Mouse (Mus musculus) layer of hippocampus, postnatal 25 days (tissue): ENCODE results near the gene Frmd8. TPM values are rescaled to one million over a fixed set of nuclear protein-coding genes. Genes with fewer than 3 reads are reported as not detected.

Source experiments
- total RNA-seq, 2 experiments: library from RNA; stranded (reverse); gene quantifications; 2 replicates each; pipeline ENCODE4 v1.2.3; 2021

Frmd8 gene
- total RNA-seq, 2 experiments from 2014 or later = 15.6 to 15.8 TPM

Other genes with a start within 250 kb of the Frmd8 start
- gene Rela, start 237.8 kb downstream of the Frmd8 start, total RNA-seq = 10 to 100 TPM; 20.6 to 22.0 TPM
- gene Sipa1, start 211.6 kb downstream of the Frmd8 start, total RNA-seq = 10 to 100 TPM; 15.3 to 16.1 TPM
- 10 to 100 TPM; 17.4 to 21.1 TPM for gene Map3k11, start 186.5 kb downstream of the Frmd8 start, total RNA-seq
- gene Pcnx3, start 186.4 kb downstream of the Frmd8 start, total RNA-seq = 10 to 100 TPM; 59.8 to 73.9 TPM
- gene Kcnk7, start 170.9 kb downstream of the Frmd8 start, total RNA-seq = not detected
- gene Ehbp1l1, start 149.0 kb downstream of the Frmd8 start, total RNA-seq = 10 to 100 TPM; 14.6 to 17.2 TPM
- 10 to 100 TPM; 29.3 to 32.9 TPM for gene Fam89b, start 145.6 kb downstream of the Frmd8 start, total RNA-seq
- 10 to 100 TPM; 23.8 to 26.8 TPM for gene Ltbp3, start 134.4 kb downstream of the Frmd8 start, total RNA-seq
- 10 to 100 TPM; 68.6 to 71.8 TPM for gene Scyl1, start 103.9 kb downstream of the Frmd8 start, total RNA-seq
- gene Slc25a45, start 2.5 kb upstream of the Frmd8 start, total RNA-seq = 1 to 10 TPM; 3.1 to 3.4 TPM
- gene Tigd3, start 18.9 kb upstream of the Frmd8 start, total RNA-seq = 1 to 10 TPM; 3.4 TPM
- 10 to 100 TPM; 82.5 to 95.6 TPM for gene Dpf2, start 37.7 kb upstream of the Frmd8 start, total RNA-seq
- 1 to 10 TPM; 6.3 to 6.4 TPM for gene Cdc42ep2, start 49.5 kb upstream of the Frmd8 start, total RNA-seq
- 1 to 10 TPM; 5.4 to 6.5 TPM for gene Pola2, start 88.9 kb upstream of the Frmd8 start, total RNA-seq
- not detected for gene Slc22a20, start 110.9 kb upstream of the Frmd8 start, total RNA-seq
- gene Capn1, start 140.6 kb upstream of the Frmd8 start, total RNA-seq = 10 to 100 TPM; 20.5 to 21.9 TPM
- gene Syvn1, start 171.3 kb upstream of the Frmd8 start, total RNA-seq = 10 to 100 TPM; 41.8 to 45.7 TPM
- 10 to 100 TPM; 43.1 to 47.4 TPM for gene Mrpl49, start 182.5 kb upstream of the Frmd8 start, total RNA-seq
- 100 to 1,000 TPM; 588 to 687 TPM for gene Fau, start 182.6 kb upstream of the Frmd8 start, total RNA-seq
- gene Znhit2, start 185.9 kb upstream of the Frmd8 start, total RNA-seq = 10 to 100 TPM; 38.0 to 41.5 TPM
- 10 to 100 TPM; 27.8 to 28.8 TPM for gene Tm7sf2, start 193.1 kb upstream of the Frmd8 start, total RNA-seq
- gene Vps51, start 202.0 kb upstream of the Frmd8 start, total RNA-seq = 10 to 100 TPM; 83.7 to 96.3 TPM
- not detected for gene Tmem262, start 204.8 kb upstream of the Frmd8 start, total RNA-seq
- not detected for gene Gm28374, start 207.0 kb upstream of the Frmd8 start, total RNA-seq
- 10 to 100 TPM; 37.1 to 44.2 TPM for gene Zfpl1, start 209.7 kb upstream of the Frmd8 start, total RNA-seq
- gene Cdca5, start 209.7 kb upstream of the Frmd8 start, total RNA-seq = under 1 TPM in 1 of 2 experiments, not detected in 1; 0.37 TPM
- not detected for gene AC131692.1, start 219.1 kb upstream of the Frmd8 start, total RNA-seq
- not detected for gene Naaladl1, start 230.5 kb upstream of the Frmd8 start, total RNA-seq
- 10 to 100 TPM; 15.5 to 17.9 TPM for gene Sac3d1, start 243.4 kb upstream of the Frmd8 start, total RNA-seq